Mouse (Mus musculus) cerebellum, adult 9-11 months (tissue): Measurements from ENCODE around the gene Gm17079.
"Not testable (repeated sequence)": the region's sequence is repeated elsewhere in the genome, so short reads cannot be mapped to it uniquely, and the experiment has no call there.

ENCODE experiments used
- DNase-seq: peaks from one replicate; pipeline ENCODE4 v3.0.0; 2022

Gm17079 gene

DNA sequence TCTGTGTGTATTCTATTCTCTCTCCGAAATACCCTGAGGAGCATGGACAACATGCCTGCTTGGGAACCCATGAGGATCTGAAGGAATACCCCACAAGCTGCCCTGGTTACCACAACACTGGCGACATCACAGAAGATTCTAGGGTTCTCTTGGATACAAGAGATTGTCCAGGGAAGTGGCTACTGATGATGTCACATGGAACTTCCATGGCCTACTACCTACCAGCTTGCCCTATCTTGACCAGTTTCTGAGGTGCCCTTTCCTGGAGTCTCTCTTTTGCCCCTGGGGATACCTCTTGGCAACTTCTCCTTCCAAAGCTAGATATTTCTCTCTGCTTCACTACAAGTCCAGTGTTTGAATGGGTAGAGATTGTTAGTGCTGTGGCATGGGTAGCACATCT is at the start of gene Gm17079:
Gm17079 (minus strand) TSS at position 101 of the 400 bp plus-strand sequence.
- DNase-seq: not testable (repeated sequence)

DNA sequence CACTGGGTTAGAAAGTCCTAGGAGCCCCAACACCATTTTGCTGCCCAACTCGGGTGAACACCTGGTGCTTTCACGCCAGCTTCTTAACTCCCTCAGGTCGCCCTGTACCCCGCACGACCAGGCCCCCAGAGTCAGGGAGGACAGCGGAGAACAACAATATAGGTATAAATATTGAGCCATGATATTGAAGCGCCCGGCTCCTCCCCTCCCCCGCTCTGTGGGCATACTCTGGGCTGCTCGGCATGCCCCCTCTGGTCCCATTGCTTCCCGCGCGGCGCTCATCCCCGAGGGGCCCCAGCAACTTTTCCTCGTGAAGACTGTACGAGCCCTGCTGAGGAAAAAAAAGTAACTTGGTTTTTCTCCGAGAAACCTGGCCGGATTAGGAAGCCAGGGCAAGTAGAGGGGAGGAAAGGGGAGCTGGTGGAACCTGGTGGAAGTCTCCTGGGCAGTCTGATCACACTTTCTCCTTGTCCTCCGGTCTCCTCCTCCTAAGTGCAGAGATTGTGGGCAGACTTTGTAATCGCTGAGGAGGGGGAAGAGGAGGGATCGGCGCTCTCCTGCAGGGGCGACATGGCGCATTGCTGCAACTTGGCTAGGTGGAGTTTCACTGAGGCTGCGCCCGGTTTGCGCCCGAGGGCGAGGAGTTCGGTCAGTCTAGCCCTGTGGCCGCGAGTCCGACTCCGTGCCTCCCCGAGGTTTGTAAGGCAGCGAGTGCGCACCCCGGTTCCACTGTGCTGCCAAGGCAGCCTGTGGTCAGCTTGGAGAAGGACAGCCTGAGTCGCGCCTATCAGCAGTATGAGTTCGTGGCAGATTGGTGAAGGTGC is 45.3 kb upstream of the Gm17079 start:
- DNase-seq: no peak

DNA sequence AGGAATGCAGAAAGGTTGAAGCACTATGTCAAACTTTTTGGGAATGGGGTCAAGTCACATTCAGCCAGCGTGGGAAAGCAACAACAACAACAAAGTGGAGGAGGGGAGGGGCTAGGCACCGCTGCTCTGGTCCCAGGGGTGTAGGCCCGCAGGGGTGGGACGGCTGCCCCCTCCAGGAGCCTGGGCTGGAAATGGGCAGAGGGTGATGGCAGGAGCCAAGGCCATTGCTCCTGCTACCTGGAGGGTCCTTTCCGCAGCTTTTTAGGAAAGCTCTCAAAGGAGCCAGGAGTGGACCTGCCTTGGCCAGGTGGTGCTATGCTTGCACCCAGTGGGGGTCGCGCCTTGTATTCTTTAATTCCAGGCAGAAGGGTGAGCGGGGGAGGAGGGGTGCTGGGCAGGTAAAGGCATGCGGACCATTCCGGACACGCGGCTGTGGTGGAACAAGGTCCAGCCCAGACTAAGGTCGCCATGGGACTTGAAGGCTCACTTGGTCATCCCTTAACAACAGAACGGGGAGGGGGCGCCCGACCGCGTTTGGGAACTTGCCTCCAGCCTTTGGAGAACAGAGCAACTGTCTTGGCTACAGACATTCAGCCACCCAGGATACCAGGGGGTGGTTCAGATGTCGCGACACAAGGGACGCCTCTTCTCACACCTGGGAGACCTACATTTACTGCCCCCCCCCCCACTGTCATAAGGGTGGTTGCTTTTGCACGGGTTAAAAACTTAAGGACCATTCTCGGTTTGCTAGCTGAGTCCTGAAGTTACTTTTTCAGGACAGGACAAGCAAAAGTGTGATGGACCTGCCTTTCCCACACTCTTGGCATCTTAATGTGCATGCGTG is 44.1 kb upstream of the Gm17079 start:
- DNase-seq: no peak

DNA sequence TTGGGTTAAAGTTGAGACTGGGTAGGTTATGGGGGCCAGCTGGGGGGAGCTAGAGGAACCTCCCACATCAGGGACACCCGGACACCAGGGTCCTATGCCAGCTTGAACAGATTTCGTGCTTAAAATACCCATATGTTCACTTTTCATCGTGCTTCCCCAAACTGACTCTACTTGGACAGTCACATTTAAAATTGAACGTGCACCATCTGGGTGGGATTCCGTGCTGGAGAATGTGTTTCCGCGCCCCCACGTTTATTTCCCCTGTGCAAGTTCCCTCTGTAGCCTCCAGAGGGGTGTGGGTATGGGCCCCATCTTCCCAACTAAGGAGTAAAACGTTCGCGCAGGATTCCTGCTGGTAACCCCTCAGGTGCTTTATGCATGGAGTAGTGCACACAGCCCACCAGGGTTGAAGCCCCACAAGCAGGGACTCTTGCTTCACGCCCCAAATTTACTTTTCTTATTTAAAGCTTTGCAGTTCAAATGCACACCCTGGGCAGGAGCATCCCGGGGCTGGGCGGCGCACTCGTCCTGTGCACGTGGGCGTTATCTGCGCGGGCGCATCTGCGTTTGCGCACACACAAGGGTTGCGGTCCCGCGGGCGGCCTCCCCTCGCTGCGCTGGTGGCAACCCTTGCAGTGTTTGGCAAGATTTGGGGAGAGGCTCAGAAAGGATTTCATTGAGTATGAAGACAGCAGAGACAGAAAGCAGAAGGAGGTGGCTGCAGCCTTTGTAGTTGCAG is 43.3 kb upstream of the Gm17079 start:
- DNase-seq: no peak

DNA sequence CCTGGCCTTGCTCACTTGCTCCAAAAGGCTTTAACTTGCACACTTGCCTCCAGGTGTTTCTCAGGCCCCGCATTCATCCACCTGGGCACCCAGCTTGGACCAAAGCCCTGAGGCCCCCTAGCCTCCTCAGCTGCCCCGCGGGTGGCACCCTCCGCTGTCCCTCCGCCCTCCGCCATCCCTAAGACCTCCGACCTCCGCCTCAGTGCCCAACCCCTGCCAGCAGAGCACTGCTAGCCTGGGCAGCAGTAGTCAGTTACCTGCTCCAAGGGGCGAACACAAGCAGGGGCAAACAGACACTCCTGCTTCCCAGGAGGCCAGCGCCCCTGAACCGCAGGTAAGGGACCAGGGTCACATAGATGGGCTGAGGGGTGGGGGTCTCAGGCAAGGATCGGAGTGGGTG is 42.7 kb upstream of the Gm17079 start:
- DNase-seq: no peak

DNA sequence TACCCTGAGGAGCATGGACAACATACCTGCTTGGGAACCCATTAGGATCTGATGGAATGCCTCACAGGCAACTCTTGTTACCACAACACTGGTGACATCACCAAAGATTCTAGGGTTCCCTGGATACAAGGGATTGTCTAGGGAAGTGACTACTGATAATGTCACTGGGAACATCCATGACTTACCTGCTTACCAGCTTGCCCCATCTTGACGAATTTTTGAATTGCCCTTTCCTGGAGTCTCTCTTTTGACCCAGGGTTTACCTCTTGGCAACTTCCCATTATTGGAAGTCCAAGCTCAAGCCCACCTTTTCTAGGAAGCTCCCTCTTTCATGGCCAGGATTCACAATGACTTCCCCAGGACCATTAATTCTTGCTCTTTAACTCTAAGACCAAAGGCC is 21.8 kb upstream of the Gm17079 start, which contains the start of gene Gm5800:
Gm5800 (minus strand) TSS at position 101 of the 400 bp plus-strand sequence.
- no peak for DNase-seq

DNA sequence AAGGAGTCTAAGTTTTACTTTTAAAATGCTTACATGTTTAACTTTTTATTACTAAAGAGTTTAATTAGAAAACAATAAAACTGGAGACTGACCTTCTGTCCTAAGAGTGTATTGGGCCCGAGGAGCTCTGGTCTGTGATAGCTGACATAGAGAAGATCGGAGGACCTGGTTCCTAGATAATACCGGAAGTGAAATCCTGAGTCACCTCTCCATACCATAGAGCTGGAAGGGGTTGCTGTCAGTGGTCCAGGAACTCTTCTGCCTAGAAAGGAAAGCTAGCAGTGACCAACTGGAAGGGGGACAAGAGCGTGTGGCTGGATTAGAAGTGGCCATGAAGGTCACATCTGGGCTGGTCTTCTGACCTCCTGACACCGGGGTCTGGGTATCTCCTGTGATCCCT is 18.0 kb downstream of the Gm17079 start:
- no peak for DNase-seq
